Mouse (Mus musculus) small intestine, adult 2 months (tissue): Measurements from ENCODE around the gene Sh3gl2.

Experiments
- CTCF ChIP-seq: fragments of 200-500 bp; IDR thresholded peaks from 2 replicates; pipeline ENCODE4 v1.5.1; 2012; ENCODE audit warnings: low read depth, mild to moderate bottlenecking, control low read depth, inconsistent platforms, low read length, moderate library complexity, mixed read lengths; ENCODE audit not compliant: insufficient replicate concordance, insufficient read length; ENCODE audit errors: extremely low read depth
- POLR2A ChIP-seq: fragments of 200-500 bp; IDR thresholded peaks from 2 replicates; pipeline ENCODE4 v1.6.1; 2012; ENCODE audit warnings: low read depth, mild to moderate bottlenecking, control low read depth, inconsistent platforms, low read length, moderate library complexity

DNA sequence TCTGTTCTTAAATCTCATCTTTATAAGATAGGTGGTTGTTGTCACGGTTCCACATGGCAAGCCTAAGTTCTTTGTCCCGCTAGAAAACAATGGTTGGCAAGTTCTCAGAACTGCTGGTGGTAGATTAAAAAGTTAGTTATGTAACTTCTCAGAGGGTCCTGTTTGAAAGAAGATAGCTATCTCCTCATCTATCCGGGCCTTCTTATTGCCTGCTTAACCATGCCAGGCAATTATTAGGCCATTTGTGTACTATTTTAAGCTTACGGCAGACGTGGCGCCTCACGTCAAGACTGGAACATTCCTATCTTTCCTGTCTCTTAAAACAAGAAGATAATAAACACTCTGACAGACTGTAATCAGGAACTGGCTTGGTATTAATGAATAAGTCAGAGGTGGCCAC lies 424.5 kb downstream of the Sh3gl2 start:
- TF ChIP-seq POLR2A (no peak), CTCF (no peak)
